Mouse (Mus musculus) ES-CJ7 (cell line): Measurements from ENCODE around the gene Gabrr1.

Experiments
- DNase-seq: peaks from one replicate; pipeline ENCODE4 v3.0.0; 2011; ENCODE audit warnings: low read depth, low spot score

Gene Gabrr1

GRCm38 (mm10) chr4:33132221-33132620 lies at the start of gene Gabrr1:
Gene Gabrr1 (plus strand): TSS chr4:33132521.
- no peak for DNase-seq

DNA sequence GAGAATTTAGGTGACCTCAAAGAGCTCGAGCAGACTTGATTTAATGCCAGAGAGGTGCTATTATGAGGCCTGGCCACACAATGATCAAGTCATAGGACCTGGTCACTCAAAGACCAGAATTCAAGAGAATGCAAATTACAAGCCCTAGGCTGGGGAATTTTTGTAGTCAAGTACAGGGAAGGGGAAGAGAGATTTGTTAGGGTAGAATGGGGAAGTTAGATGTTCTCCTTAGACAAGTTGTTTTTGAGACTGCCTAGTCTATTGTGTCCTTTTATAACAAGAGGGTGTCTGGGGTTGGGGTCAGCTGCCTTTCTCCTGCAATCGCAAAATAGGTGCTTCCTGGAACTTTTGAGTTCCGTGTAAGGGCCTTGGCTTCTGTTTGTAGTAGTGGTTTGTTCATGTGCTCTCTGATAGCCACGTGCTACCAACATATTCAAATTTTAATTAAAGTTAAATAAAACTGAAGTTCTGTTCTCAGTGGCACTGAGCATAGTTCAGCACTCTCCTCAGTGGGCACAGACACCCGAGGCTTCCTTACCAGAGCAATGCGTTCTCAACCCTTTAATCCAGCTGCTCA lies 33.1 kb upstream of the Gabrr1 start:
- no peak for DNase-seq

DNA sequence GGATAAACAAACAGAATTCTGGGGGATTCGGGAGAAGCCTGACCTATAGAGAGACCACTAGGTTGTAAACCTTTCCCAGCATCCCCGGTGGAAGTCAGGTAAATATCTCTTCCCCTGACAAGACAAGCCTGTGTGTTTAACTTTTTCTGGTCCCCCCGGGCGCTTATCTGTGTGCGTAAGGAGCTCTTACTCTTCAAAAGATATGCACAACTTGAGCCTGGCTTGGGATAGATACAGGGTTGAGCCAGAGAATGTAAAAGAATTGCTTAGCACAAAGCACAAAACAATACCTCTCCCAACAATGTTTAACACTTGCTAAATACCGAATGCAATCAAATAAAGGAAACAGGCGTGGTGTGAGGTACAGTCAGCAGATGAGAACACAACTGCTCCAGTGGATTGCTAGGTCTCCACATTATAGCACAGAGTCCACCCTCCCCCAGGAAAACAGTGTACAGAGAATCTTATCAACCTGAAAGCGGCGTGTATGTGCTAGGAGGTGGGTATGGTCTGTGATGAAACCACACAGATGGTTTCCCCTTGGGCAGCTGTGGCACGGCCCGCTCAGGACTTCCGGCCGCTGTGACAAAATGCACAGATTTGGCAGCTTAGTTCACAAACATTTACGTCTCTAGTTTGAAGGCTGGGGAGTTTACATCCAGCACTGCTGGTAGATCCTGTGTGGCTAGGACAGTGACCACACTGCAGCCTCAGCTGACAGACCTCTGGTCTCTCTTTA lies 22.4 kb upstream of the Gabrr1 start:
- no peak for DNase-seq

DNA sequence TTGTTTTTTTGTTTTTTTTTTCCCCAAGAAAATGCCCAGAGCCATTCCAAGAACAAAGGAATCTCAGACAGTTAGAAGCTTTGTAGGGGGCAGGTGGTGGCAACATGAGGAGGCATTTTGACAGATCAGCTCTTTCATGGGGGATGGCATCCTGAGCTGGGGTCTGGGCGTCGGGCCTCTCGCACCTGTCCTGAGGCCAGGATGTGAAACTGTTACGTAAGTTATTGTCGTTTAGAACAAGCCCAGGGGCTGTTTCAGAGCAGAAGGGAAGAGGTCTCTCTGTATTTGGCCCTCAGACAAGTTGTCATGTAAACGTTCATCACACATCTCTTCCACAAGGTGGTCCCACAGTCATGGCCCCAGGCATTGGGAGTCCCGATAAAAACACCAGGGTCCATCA lies 21.5 kb upstream of the Gabrr1 start:
- DNase-seq = no peak

- DNase-seq = no peak
Measured at GRCm38 (mm10) chr4:33111358-33111757, 21.0 kb upstream of the Gabrr1 start.

- DNase-seq = peak; percentile 41
Measured at GRCm38 (mm10) chr4:33112866-33113265, 19.5 kb upstream of the Gabrr1 start.

DNA sequence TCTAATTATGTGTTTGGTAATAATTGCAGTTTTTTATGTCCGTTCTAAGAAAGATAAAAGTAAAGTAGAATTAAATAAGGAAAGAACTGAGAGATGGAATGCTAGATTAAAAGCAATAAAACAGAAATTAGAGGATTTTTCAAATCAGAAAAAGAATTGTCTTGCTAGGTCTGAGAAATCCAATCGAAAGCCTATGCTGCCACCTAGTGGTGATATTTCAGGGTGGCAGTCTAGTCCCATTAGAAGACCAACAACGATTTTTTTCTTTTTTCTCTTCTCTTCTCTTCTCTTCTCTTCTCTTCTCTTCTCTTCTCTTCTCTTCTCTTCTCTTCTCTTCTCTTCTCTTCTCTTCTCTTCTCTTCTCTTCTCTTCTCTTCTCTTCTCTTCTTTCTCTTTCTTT lies 13.2 kb upstream of the Gabrr1 start:
- peak; percentile 69 for DNase-seq

DNA sequence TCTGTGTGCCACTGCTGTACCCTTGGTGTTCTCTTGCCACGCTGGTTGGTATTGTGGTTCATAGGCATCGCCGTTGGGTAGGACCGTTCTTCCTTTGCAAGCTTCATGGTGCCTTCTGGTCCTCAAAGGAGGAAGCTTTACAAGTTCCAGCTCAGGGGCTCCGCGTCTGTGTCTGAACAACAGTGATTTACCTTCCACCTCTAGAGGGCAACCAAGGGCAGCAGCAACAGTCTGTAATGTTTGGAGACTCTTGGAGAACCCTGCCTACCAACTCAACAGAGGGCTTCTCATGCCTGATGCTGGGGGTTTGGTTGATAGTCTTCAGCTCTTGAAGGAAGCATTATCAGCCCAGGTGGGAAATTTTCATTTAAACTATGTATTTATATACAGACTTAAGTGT lies 7.8 kb upstream of the Gabrr1 start:
- DNase-seq = peak; percentile 65

GRCm38 (mm10) chr4:33125409-33126084 lies 6.8 kb upstream of the Gabrr1 start:
- no peak for DNase-seq

DNA sequence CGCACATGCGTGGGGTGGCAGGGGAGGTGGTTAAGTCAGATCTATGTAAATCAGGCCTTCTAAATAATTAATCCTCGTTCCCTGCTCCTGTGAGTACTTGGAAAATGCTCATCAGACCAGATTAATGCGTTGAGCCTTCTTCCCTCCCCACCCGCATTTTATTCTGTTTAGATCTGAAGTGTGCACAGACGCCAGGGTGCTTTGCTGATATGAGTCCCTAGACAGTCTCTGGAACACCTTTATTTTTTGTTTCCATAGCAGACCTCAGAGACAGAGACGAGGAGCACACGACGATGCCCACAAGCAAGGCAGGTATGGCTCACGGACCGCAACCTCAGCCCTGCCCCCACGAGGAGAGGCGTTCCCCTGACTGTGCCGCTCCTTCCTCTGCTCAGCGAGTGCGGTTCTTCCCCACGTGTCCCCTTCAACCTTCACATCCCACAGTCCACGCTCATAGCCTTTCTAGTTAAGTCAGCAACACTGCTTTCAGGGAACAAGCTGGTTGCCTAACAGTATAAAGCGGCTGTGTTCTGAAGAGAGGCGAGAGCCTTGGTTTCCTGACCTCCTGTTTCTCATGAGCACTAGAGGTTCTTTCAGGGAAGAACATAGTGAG lies 14.5 kb downstream of the Gabrr1 start:
- DNase-seq = no peak

DNA sequence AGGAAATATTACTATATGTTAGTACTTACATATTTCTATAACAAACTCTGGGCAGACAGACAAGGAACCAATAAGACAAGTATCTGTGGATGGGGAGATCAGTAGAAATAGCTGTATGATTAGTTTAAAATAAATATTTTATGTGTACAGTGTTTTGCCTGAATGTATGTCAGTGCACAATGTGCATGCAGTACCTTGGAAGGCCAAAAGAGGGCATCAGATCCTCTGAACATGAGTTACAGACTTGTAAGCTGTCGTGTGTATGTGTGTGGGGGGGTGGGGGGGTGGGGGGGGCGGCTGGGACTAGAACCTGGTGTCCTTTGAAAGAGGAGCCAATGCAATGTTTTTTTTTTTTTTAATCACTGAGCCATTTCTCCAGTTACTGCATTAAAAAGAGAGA lies 15.5 kb downstream of the Gabrr1 start:
- peak; percentile 67 for DNase-seq

- DNase-seq = no peak
Measured at GRCm38 (mm10) chr4:33149150-33149549, 16.8 kb downstream of the Gabrr1 start.

DNA sequence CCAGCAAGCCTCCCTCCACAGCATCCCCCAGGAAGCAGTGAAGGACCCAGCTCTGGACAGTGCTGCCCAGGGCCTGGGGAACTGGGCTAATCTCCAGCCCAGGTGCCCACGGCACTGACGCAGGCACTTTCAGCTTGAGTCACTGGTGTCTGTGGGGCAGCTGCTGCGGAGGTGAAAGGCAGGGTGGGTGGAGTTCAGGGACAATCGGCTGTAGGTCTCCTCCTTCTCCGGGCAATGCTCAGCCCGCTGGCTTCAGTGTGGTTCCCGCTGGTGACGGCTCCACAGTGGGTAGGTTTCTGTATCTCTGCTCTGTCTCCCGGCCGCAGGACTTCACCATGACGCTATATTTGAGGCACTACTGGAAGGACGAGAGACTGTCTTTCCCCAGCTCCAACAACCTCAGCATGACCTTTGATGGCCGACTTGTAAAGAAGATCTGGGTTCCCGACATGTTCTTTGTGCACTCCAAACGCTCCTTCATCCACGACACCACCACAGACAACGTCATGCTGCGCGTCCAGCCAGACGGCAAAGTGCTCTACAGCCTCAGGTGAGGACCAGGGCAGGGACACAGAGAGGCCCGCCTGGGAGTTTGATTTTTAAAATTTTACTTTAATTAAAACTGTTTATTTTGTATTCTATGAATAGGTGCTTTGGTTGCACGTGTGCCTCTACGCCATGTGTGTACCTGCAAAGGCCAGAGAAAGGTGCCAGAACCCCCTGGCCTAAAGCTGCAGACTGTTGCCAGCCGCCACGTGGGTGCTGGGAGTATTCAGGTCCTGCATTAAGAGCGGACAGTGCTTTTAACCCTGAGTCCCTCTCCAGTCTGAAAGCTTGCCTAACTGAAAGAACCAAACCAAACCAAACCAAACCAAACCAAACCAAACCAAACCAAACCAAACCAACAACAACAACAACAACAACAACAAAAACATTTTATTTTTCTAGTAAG lies 20.0 kb downstream of the Gabrr1 start:
- peak; percentile 9 for DNase-seq

GRCm38 (mm10) chr4:33183477-33183876 lies 51.2 kb downstream of the Gabrr1 start:
- no peak for DNase-seq

DNA sequence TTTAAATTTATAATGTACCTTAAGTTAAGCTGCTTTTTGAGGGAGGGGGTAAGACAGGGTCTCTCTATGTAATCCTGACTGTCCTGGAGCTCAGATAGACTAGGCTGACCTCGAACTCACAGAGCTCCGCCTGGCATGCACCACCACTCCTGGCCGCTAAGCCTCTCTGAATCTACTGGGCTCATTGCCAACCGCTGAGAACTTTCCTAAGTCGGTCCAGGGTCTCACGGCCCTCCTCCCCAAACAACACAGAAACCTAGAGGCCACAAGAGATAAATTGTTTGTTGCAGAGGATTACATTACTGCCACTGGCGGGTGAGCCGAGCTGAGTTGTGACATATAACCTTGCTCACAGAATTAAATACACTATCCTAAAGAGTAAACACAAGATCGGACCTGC lies 55.8 kb downstream of the Gabrr1 start:
- DNase-seq = peak; percentile 71

GRCm38 (mm10) chr4:33188781-33189734 lies 56.7 kb downstream of the Gabrr1 start:
- DNase-seq = peak; percentile 68

- no peak for DNase-seq
Measured at GRCm38 (mm10) chr4:33189735-33190036, 57.4 kb downstream of the Gabrr1 start, which contains the start of gene Pm20d2. Gene Pm20d2 (minus strand): TSS chr4:33189737.

- DNase-seq = peak; percentile 79
Measured at GRCm38 (mm10) chr4:33198117-33198516, 65.8 kb downstream of the Gabrr1 start.

- DNase-seq = peak; percentile 69
Measured at GRCm38 (mm10) chr4:33204682-33205081, 72.4 kb downstream of the Gabrr1 start.

DNA sequence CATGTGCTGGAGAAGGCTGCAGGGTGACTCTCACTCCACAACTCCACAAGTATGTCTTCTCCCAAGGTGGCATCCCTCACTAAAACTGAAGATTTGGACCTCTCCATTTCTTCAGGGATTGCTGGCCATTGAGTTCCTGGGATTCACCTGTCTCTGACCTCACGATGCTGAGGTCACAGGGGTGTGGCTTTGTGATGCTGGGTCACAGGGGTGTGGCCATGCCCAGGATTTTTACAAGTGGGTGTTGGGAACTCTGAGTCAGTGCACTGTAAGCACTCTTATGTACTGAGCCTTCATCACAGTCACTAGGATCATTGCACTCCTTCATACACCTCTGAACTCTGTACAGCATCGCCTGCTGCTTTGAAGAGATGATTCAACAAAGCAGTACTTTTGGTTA lies 75.2 kb downstream of the Gabrr1 start:
- peak; percentile 62 for DNase-seq
